Mouse (Mus musculus): ENCODE results near the gene Xylt1. TPM values are rescaled to one million over a fixed set of nuclear protein-coding genes. Genes with fewer than 3 reads are reported as not detected.

Xylt1 gene
- total and polyA plus RNA-seq, 3 experiments, result 9.0 to 13.3 TPM; not detected in 1

GRCm38 (mm10) chr7:117397877-117398276 is 17.1 kb downstream of the Xylt1 start:
- no peak overlapping the region for H3K4me3 ChIP-seq (ENCODE audit: control insufficient read depth in 1 of 2, insufficient read depth in 1 of 2, low read depth in 2 of 2, low read length in 2 of 2)
- no peaks in the 10 kb centered on the region for H3K9me3 ChIP-seq (replicated peaks; ENCODE audit: insufficient read depth, low read length)
- H3K4me1 ChIP-seq (ENCODE audit: control insufficient read depth in 1 of 2, insufficient read depth in 2 of 2, low read length in 2 of 2), result peaks cover 17 to 37% of the 10 kb centered on the region in 2 experiments
- peaks cover 21% of the 10 kb centered on the region for H3K79me2 ChIP-seq (ENCODE audit: control insufficient read depth, insufficient read depth, low read length, poor library complexity)
- H3K36me3 ChIP-seq (ENCODE audit: control insufficient read depth in 1 of 2, insufficient read depth in 2 of 2, low read length in 2 of 2), result peaks cover 4 to 40% of the 10 kb centered on the region in 2 experiments
- no peak overlapping the region for H3K27ac ChIP-seq (ENCODE audit: control insufficient read depth, low read depth, low read length)
- TF ChIP-seq MXI1 (IDR thresholded peaks at IDR 0.05; ENCODE audit: low read depth, low read length) (no peak), SIN3A (IDR thresholded peaks at IDR 0.05; ENCODE audit: low read length) (no peak), MYC (IDR thresholded peaks at IDR 0.05; ENCODE audit: low read depth, low read length) (no peak), TAL1 (IDR thresholded peaks at IDR 0.05; ENCODE audit: low read length) (no peak), GABPA (IDR thresholded peaks at IDR 0.05; ENCODE audit: low read depth, low read length) (no peak), USF2 (IDR thresholded peaks at IDR 0.05; ENCODE audit: borderline replicate concordance in 1 of 2, insufficient read depth in 1 of 2, low read depth in 1 of 2, low read length in 2 of 2) (no peak)
- no peak for DNase-seq (ENCODE audit: low read depth, low spot score)
- no peak overlapping the region for H3K9ac ChIP-seq (ENCODE audit: control insufficient read depth, low read depth, low read length, poor library complexity, severe bottlenecking)
- no peaks in the 10 kb centered on the region for H3K27me3 ChIP-seq (ENCODE audit: control insufficient read depth in 1 of 2, insufficient read depth in 2 of 2, low read length in 2 of 2)

GRCm38 (mm10) chr7:117399971-117400370 is 19.2 kb downstream of the Xylt1 start:
- Histone ChIP-seq H3K4me3 (ENCODE audit: control insufficient read depth in 1 of 2, insufficient read depth in 1 of 2, low read depth in 2 of 2, low read length in 2 of 2) (no peak overlapping the region), H3K4me1 (ENCODE audit: control insufficient read depth in 1 of 2, insufficient read depth in 2 of 2, low read length in 2 of 2) (peaks cover 11 to 22% of the 10 kb centered on the region in 2 experiments), H3K27me3 (ENCODE audit: control insufficient read depth in 1 of 2, insufficient read depth in 2 of 2, low read length in 2 of 2) (no peaks in the 10 kb centered on the region), H3K79me2 (ENCODE audit: control insufficient read depth, insufficient read depth, low read length, poor library complexity) (peaks cover 22% of the 10 kb centered on the region), H3K36me3 (ENCODE audit: control insufficient read depth in 1 of 2, insufficient read depth in 2 of 2, low read length in 2 of 2) (peaks cover 3 to 28% of the 10 kb centered on the region in 2 experiments), H3K9ac (ENCODE audit: control insufficient read depth, low read depth, low read length, poor library complexity, severe bottlenecking) (no peak overlapping the region), H3K9me3 (replicated peaks; ENCODE audit: insufficient read depth, low read length) (no peaks in the 10 kb centered on the region), H3K27ac (ENCODE audit: control insufficient read depth, low read depth, low read length) (peak overlapping the region; percentile 36)
- no peak for TF ChIP-seq E2F4 (IDR thresholded peaks at IDR 0.05; ENCODE audit: borderline replicate concordance, low read depth, low read length)
- no peak for TF ChIP-seq NRF1 (IDR thresholded peaks at IDR 0.05; ENCODE audit: insufficient read depth, low read depth, low read length, poor library complexity, severe bottlenecking)
- no peak for TF ChIP-seq CHD2 (IDR thresholded peaks at IDR 0.05; ENCODE audit: low read length)
- TF ChIP-seq GABPA (IDR thresholded peaks at IDR 0.05; ENCODE audit: low read depth, low read length), result no peak
- no peak for TF ChIP-seq ZMIZ1 (IDR thresholded peaks at IDR 0.05; ENCODE audit: low read depth, low read length)
- peak; percentile 37; the same call in 1 of the 2 replicates for TF ChIP-seq TCF12 (IDR thresholded peaks at IDR 0.05; ENCODE audit: low read depth, low read length)
- no peak for TF ChIP-seq NELFE (IDR thresholded peaks at IDR 0.05; ENCODE audit: low read depth, low read length)
- no peak for TF ChIP-seq USF2 (IDR thresholded peaks at IDR 0.05; ENCODE audit: borderline replicate concordance in 1 of 2, insufficient read depth in 1 of 2, low read depth in 1 of 2, low read length in 2 of 2)
- no peak for TF ChIP-seq POLR2AphosphoS2 (IDR thresholded peaks at IDR 0.05; ENCODE audit: low read length)
- no peak for TF ChIP-seq KAT2A (conservative IDR thresholded peaks at IDR 0.05; ENCODE audit: low read depth, low read length)
- TF ChIP-seq CTCF (IDR thresholded peaks at IDR 0.05 in 2 of 3, conservative IDR thresholded peaks at IDR 0.05 in 1 of 3; ENCODE audit: control insufficient read depth in 1 of 3, insufficient read depth in 1 of 3, low read depth in 2 of 3, low read length in 3 of 3, poor library complexity in 1 of 3, severe bottlenecking in 1 of 3), result no peak
- peak; percentile 97 for TF ChIP-seq ETS1 (IDR thresholded peaks at IDR 0.05; ENCODE audit: low read depth, low read length)
- no peak for TF ChIP-seq TBP (IDR thresholded peaks at IDR 0.05; ENCODE audit: low read depth, low read length)
- TF ChIP-seq MYC (IDR thresholded peaks at IDR 0.05; ENCODE audit: low read depth, low read length), result no peak
- 0 out of 2 replicates have a peak, but pooled peaks have one; percentile 27 for TF ChIP-seq MAX (IDR thresholded peaks at IDR 0.05; ENCODE audit: low read length)
- TF ChIP-seq CHD1 (IDR thresholded peaks at IDR 0.05; ENCODE audit: low read depth, low read length), result no peak
- no peak for TF ChIP-seq ZKSCAN1 (IDR thresholded peaks at IDR 0.05; ENCODE audit: low read depth, low read length)
- TF ChIP-seq EP300 (IDR thresholded peaks at IDR 0.05; ENCODE audit: low read depth in 1 of 2, low read length in 2 of 2), result peak; percentile 51 to 60; a peak in 3 of 4 replicates
- no peak for TF ChIP-seq ELF1 (IDR thresholded peaks at IDR 0.05; ENCODE audit: low read depth, low read length)
- TF ChIP-seq POLR2A (IDR thresholded peaks at IDR 0.05; ENCODE audit: control insufficient read depth in 1 of 2, insufficient read depth in 1 of 2, low read depth in 1 of 2, low read length in 2 of 2, poor library complexity in 1 of 2), result no peak
- TF ChIP-seq TAL1 (IDR thresholded peaks at IDR 0.05; ENCODE audit: low read length), result no peak
- no peak for TF ChIP-seq MAFK (IDR thresholded peaks at IDR 0.05; ENCODE audit: borderline replicate concordance, low read depth, low read length)
- TF ChIP-seq RAD21 (IDR thresholded peaks at IDR 0.05; ENCODE audit: low read depth, low read length), result no peak
- peak; percentile 30; the same call in 1 of the 2 replicates for TF ChIP-seq GATA1 (IDR thresholded peaks at IDR 0.05; ENCODE audit: low read depth, low read length)
- TF ChIP-seq HCFC1 (IDR thresholded peaks at IDR 0.05; ENCODE audit: low read depth, low read length), result no peak
- TF ChIP-seq RCOR1 (IDR thresholded peaks at IDR 0.05; ENCODE audit: low read depth, low read length), result peak; percentile 37
- TF ChIP-seq USF1 (IDR thresholded peaks at IDR 0.05; ENCODE audit: low read depth, low read length), result peak; percentile 80
- peak; percentile 88 for TF ChIP-seq BHLHE40 (IDR thresholded peaks at IDR 0.05; ENCODE audit: borderline replicate concordance, low read depth, low read length)
- TF ChIP-seq MEF2A (IDR thresholded peaks at IDR 0.05; ENCODE audit: extremely low read depth, insufficient replicate concordance, low read depth, low read length, poor library complexity, severe bottlenecking), result no peak
- TF ChIP-seq SIN3A (IDR thresholded peaks at IDR 0.05; ENCODE audit: low read length), result peak; percentile 79
- DNase-seq (ENCODE audit: low read depth, low spot score), result peak; percentile 73

All from MEL (cell line).